Mouse (Mus musculus) hindbrain, embryonic 11.5 days (tissue): ENCODE measurements at regions not wholly inside any gene's neighbourhood (a gene's known extent, or its start where the extent isn't known, plus 50 kb on each side); places are given as distances from the start of the nearest gene placed in this dataset.

Experiments used
- ATAC-seq: fragments of 200-750 bp; cut with Nextera tagmentation; 2 replicates; pipeline ENCODE4 v1.8.0; 2017; ENCODE audit warnings: mild to moderate bottlenecking, moderate TSS enrichment, moderate library complexity; ENCODE audit not compliant: low FRiP score
- DNase-seq: peaks from one replicate; pipeline ENCODE4 v3.0.0-alpha.2; 2015; ENCODE audit warnings: low spot score
- H3K27ac ChIP-seq: fragments of 300-500 bp; sonication (generic); 2 replicates; pipeline ENCODE4 v1.5.1; 2014; ENCODE audit warnings: mild to moderate bottlenecking, low read depth, low read length
- H3K27me3 ChIP-seq: fragments of 300-500 bp; sonication (generic); 2 replicates; pipeline ENCODE4 v1.6.1; 2014; ENCODE audit warnings: mild to moderate bottlenecking, low read length, moderate library complexity, mixed read lengths; ENCODE audit not compliant: control insufficient read depth, insufficient read depth
- H3K36me3 ChIP-seq: fragments of 300-500 bp; sonication (generic); 2 replicates; pipeline ENCODE4 v1.6.1; 2014; ENCODE audit warnings: mild to moderate bottlenecking, low read length, moderate library complexity, mixed read lengths; ENCODE audit not compliant: control insufficient read depth, insufficient read depth
- H3K4me1 ChIP-seq: fragments of 300-500 bp; sonication (generic); replicated peaks from 2 replicates; pipeline ENCODE4 v1.6.1; 2014; ENCODE audit warnings: low read length, mixed read lengths; ENCODE audit not compliant: control insufficient read depth, insufficient read depth
- H3K4me2 ChIP-seq: fragments of 300-500 bp; sonication (generic); replicated peaks from 2 replicates; pipeline ENCODE4 v1.6.1; 2014; ENCODE audit warnings: mild to moderate bottlenecking, low read depth, low read length
- H3K4me3 ChIP-seq: fragments of 300-500 bp; sonication (generic); 2 replicates; pipeline ENCODE4 v1.5.1; 2014; ENCODE audit warnings: low read depth, low read length
- H3K9ac ChIP-seq: fragments of 300-500 bp; sonication (generic); 2 replicates; pipeline ENCODE4 v1.6.1; 2014; ENCODE audit warnings: low read depth, low read length
- H3K9me3 ChIP-seq: fragments of 300-500 bp; sonication (generic); 2 replicates; pipeline ENCODE4 v1.6.1; 2016; ENCODE audit warnings: low read length; ENCODE audit not compliant: control insufficient read depth
- WGBS: fragments of 180-500 bp; shearing (Covaris S2); extraction: QIAGEN DNeasy Blood & Tissue Kit; methylation state at CpG from one replicate; pipeline ENCODE4 v1.1.7; 2014; 5-methylcytosine and 5-hydroxymethylcytosine counted together

DNA sequence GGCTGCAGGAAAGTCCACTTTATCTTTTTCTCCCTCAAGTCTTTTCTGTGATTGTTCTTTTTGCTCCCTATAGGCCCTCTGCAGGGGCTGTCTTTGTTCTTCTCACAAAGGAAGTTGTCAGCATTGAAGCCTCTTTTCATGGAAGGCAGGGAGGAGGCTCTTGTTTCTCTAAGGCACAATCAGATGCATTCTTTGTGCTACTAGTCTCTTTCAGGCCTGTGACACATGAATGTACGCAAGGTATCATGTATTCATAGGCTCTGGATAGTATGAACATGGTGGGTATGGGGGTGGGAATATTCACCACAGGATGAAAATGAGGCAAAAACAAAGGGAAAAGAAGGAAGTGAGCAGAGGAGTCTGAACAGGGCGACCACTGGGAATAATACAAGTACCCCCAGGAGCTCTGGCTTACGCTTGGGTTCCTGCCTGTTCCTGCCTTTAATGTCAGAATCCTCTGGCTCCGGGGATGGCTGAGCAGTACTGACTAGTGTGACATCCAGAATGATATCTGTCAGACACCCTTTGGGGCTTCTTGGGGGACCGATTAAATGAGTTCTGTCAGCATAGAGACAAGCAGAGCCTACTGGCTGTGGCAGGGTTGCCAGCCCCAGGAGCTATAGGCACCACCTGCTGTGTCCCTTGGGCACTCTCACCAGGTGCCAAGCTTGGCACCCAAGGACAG lies 583.7 kb upstream of the Plxna2 start:
- H3K4me3 ChIP-seq, result no peak overlapping the region
- H3K4me1 ChIP-seq, result peaks cover 3% of the 10 kb centered on the region; the same call in 1 of the 2 replicates
- no peak overlapping the region for H3K4me2 ChIP-seq
- no peaks in the 10 kb centered on the region for H3K9me3 ChIP-seq
- H3K27me3 ChIP-seq, result 0 out of 2 replicates have a peak, but pooled peaks cover 2% of the 10 kb centered on the region
- H3K36me3 ChIP-seq, result no peaks in the 10 kb centered on the region
- 22% methylated on average over 5 of the region's 5 CpGs for WGBS
- no peak overlapping the region for H3K9ac ChIP-seq
- H3K27ac ChIP-seq, result no peak overlapping the region
- DNase-seq (peak; percentile 53), ATAC-seq (peak; percentile 79)

DNA sequence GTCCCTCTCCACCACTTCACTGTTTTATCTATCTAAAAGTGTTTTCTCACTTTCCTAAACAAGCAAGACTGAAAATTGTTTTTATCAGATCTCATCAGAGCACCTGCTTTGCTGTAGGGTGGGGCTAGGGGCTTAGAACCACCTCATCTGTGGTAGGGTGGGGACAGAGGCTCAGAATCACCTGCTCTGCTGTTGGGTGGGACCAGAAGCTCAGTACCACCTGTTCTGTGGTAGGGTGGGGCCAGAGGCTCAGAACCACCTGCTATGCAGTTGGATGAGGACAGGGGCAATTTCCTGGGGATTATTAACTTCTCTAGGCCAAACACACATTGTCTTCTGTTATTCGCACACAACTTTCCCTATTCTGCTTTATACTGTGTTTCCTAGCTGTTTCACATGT lies 585.4 kb upstream of the Plxna2 start:
- ATAC-seq (no peak), DNase-seq (no peak)
- Histone ChIP-seq H3K27ac (no peak overlapping the region), H3K4me2 (no peak overlapping the region), H3K4me3 (no peak overlapping the region), H3K36me3 (no peaks in the 10 kb centered on the region), H3K4me1 (peaks cover 3% of the 10 kb centered on the region; the same call in 1 of the 2 replicates), H3K9me3 (no peaks in the 10 kb centered on the region), H3K9ac (no peak overlapping the region), H3K27me3 (0 out of 2 replicates have a peak, but pooled peaks cover 2% of the 10 kb centered on the region)
- WGBS, result 88% methylated on average over 1 of the region's 1 CpGs

DNA sequence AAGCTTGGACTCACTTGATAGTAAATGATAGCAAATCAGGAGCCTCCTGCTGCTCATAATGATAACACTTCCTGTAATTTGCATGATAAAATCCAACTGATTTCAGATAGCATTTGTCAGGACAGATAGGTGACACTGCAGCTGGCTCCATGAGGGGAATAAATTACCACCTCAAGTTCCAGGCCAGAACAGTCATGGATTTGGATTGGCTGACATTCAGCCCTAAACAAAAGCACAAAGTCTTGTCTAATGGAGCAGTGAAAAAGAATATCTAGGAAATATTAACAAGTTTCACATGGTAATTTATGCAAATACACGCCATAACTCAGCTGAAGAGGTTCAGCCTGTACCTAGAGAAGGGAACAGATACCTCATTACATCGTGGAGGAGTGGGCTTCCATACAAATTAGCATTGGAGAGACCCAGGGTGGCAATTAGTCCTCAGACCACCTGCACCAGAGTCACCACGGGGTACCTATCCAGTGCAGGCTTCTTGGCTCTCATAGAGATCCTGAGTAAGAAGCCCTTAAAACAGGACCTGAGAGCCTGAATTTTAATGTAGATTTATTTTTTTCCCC lies 587.3 kb upstream of the Plxna2 start:
- Histone ChIP-seq H3K4me2 (no peak overlapping the region), H3K27ac (no peak overlapping the region), H3K27me3 (0 out of 2 replicates have a peak, but pooled peaks cover 2% of the 10 kb centered on the region), H3K9me3 (no peaks in the 10 kb centered on the region), H3K4me3 (no peak overlapping the region), H3K4me1 (peaks cover 3% of the 10 kb centered on the region; the same call in 1 of the 2 replicates), H3K36me3 (no peaks in the 10 kb centered on the region), H3K9ac (no peak overlapping the region)
- ATAC-seq (peak; percentile 31; the same call in 1 of the 2 replicates), DNase-seq (no peak)
- WGBS, result 58% methylated on average over 3 of the region's 3 CpGs

DNA sequence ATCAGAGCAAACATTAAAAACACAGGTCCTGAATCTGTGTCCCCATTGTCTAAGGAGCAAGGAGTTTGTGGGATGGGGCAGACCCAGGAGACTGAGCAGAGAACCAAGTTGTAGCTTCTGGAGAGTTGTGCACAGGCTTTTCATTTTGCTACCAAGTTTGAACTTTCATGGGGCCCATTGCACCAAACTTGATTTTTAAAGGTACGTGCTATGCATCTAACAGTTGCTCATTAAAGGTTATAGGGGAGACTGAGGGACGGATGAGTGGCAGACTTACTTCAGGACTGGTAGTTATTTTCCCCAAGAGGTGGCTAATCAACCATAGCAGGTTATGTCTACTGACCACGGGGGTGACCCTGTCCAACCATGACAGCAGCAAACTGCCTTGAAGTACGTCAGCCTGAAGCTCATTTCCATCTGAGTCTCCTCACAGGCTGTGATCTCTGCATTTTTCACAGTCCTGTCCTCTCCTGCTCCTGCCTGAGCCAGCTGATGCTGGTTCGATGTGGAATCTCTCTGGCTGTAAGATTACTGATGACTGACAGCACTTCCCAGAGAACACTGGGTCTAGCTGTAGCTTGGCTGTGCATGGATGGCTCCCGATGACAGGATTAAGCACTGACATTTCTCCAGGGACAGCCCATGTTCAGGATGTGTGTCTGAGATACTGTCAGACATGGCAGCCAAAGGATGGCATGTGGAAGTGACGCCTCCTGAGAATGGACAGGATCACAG lies 590.9 kb upstream of the Plxna2 start:
- H3K9me3 ChIP-seq, result no peaks in the 10 kb centered on the region
- no peak overlapping the region for H3K27ac ChIP-seq
- H3K4me1 ChIP-seq, result no peaks in the 10 kb centered on the region
- no peak overlapping the region for H3K4me3 ChIP-seq
- H3K4me2 ChIP-seq, result no peak overlapping the region
- H3K36me3 ChIP-seq, result no peaks in the 10 kb centered on the region
- no peak overlapping the region for H3K9ac ChIP-seq
- ATAC-seq (peak; percentile 40; the same call in 1 of the 2 replicates), DNase-seq (no peak)
- no peaks in the 10 kb centered on the region for H3K27me3 ChIP-seq
- WGBS, result 74% methylated on average over 7 of the region's 7 CpGs

DNA sequence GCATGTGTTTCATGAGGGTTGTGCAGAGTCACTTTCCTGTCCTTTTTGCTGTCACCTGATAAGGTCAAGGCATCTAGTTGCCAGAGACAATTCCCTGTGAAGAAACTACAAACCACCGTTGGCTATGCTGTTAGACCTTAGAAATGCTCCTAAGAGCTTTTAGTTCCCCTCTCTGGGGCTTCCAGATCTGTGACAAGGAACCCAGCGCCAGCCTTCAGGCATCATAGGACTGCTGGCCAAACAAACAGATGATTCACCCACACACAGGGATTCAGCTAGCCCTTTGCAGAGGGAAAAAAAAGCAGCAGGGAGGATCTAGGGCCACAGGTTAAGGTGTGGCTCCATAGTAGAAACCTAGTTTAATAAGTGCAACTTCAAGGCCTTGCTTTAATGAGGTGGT lies 591.8 kb upstream of the Plxna2 start:
- Histone ChIP-seq H3K27ac (no peak overlapping the region), H3K27me3 (no peaks in the 10 kb centered on the region), H3K4me2 (no peak overlapping the region), H3K4me1 (no peaks in the 10 kb centered on the region), H3K9me3 (no peaks in the 10 kb centered on the region), H3K4me3 (no peak overlapping the region), H3K36me3 (no peaks in the 10 kb centered on the region), H3K9ac (no peak overlapping the region)
- DNase-seq, result no peak
- ATAC-seq, result no peak
- 71% methylated on average over 2 of the region's 2 CpGs for WGBS

DNA sequence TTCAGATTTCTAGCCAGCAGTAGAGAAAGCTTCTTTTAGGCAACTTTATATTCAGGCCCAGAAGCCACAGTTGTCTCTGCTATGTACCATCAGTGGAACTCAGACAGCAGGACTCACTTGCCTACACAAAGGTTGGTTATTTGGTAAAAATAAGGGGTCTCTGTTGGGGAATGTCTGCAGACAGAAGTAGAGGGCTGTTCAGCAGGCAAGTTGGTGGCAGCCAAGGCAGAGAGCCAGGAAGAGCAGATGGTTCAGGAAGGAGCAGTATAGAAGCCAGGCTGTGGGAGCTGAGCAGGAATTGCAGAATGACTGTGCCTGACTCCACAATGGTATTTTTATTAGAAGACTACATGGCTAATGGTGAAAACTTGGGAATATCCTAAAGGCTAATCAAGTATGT lies 598.7 kb upstream of the Plxna2 start:
- Histone ChIP-seq H3K4me3 (no peak overlapping the region), H3K4me2 (no peak overlapping the region), H3K9me3 (no peaks in the 10 kb centered on the region), H3K36me3 (no peaks in the 10 kb centered on the region), H3K27ac (no peak overlapping the region), H3K27me3 (no peaks in the 10 kb centered on the region), H3K4me1 (no peaks in the 10 kb centered on the region), H3K9ac (no peak overlapping the region)
- DNase-seq (no peak), ATAC-seq (no peak)

DNA sequence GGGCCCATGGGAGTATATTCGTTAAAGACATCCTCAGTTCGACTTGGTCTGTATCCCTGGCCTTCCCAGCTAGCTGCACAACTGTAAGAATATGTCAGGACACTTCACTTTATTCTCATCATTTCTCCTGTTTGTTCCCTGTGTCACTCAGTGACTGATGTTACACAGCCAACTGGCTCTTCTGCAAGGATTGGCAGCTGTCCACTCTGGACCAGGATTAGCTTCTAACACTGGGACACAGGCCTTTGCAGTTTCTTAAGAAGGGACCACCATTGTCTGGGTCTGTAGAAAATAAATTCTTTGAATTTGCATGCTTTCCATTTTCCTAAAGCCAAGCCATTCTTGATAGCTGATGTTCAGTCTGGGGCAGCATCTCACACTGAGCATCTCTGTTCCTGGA lies 622.1 kb upstream of the Camk1g start:
- ATAC-seq, result no peak
- no peaks in the 10 kb centered on the region for H3K27me3 ChIP-seq
- 81% methylated on average over 2 of the region's 2 CpGs for WGBS

DNA sequence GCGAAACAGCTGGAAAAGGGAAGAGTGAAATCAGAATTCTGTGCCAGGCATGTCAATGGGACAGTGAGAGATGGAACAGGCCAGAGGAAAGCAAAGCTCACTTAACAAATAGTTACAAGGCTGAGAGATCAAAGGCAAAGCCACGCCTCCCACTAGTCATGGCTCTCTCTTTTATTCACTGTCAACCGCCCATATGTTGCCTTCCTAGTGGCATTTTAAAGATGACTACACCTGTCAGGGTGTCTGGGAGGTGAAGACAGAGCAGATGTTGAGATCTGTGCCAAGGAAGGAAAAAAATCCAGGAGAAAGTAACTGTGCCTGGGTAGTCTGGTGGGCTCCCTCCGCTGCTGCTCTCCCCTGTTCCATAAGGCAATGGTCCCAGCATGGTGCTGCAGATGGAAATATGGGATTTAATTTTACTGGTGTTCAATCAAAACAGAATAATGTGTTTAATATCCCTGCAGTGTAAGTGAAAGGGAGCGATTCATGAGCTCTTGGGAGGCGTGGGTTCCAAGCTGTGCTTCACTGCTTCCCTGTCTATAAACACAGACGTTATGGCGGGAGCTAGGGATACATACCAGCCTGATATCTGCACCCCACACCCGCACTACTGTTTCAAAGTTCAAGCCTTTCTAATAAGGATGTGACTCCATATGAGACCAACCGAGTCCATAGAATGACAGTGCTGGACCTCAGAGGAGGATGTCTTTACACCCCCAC lies 620.0 kb upstream of the Camk1g start:
- ATAC-seq (peak; percentile 66), DNase-seq (peak; percentile 35)
- H3K27me3 ChIP-seq, result no peaks in the 10 kb centered on the region
- no peak overlapping the region for H3K4me3 ChIP-seq
- no peaks in the 10 kb centered on the region for H3K36me3 ChIP-seq
- WGBS, result 47% methylated on average over 10 of the region's 10 CpGs
- H3K9ac ChIP-seq, result no peak overlapping the region
- H3K4me2 ChIP-seq, result no peak overlapping the region
- peak overlapping the region; percentile 0 for H3K27ac ChIP-seq
- no peaks in the 10 kb centered on the region for H3K9me3 ChIP-seq
- H3K4me1 ChIP-seq, result no peaks in the 10 kb centered on the region

More for the DNA sequence above, 622.1 kb upstream of the Camk1g start:
- Histone ChIP-seq H3K4me2 (no peak overlapping the region), H3K27ac (no peak overlapping the region), H3K9me3 (no peaks in the 10 kb centered on the region), H3K36me3 (no peaks in the 10 kb centered on the region), H3K4me1 (no peaks in the 10 kb centered on the region), H3K9ac (no peak overlapping the region), H3K4me3 (no peak overlapping the region)
- no peak for DNase-seq
